Mouse (Mus musculus): ENCODE data around the gene Prss47. TPM values are rescaled to one million over a fixed set of nuclear protein-coding genes. Genes with fewer than 3 reads are reported as not detected.

The Prss47 gene
- polyA plus RNA-seq (2016; fragmentation: Nextera tagmentation; extraction: Ambion mirVana), result not detected in 2 replicates

DNA sequence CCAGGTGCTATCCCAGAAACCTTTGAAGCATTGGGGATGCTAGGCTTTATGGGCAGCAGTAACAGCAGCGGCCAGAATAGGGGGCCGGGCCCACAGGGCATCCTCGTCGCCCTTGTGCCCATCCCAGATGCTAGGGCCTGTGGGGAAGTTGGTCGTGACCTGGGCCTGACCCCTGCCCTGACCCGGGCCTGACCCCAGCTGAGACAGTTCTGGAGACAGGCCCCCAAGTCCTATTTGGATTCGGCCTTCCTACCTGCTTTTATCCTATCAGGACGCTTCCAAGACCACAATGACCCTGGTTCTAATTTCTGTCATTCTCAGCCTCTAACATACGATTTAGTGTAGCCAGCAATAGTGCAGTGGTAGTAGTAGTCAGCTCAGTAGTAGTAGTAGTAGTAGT lies at the start of gene Prss47:
Prss47 (minus strand) TSS at position 101 of the 400 bp plus-strand sequence.
- no peaks in the 10 kb centered on the region for H3K9me3 ChIP-seq
- 86% methylated on average over 9 of the region's 9 CpGs for WGBS
- no peak for ATAC-seq (ENCODE audit: low FRiP score, low read depth)

GRCm38 (mm10) chr13:65101232-65101631 lies 48.7 kb upstream of the Prss47 start:
- H3K4me2 ChIP-seq (replicated peaks), result no peak overlapping the region
- H3K36me3 ChIP-seq, result 0 out of 2 replicates have a peak, but pooled peaks cover 9% of the 10 kb centered on the region
- no peaks in the 10 kb centered on the region for H3K27me3 ChIP-seq
- no peak overlapping the region for H3K27ac ChIP-seq (replicated peaks)
- no peak overlapping the region for H3K9ac ChIP-seq (replicated peaks)
- H3K4me1 ChIP-seq, result no peaks in the 10 kb centered on the region
- 89% methylated on average over 3 of the region's 3 CpGs for WGBS
- peaks cover 43% of the 10 kb centered on the region for H3K9me3 ChIP-seq
- no peak overlapping the region for H3K4me3 ChIP-seq
- ATAC-seq (ENCODE audit: low FRiP score, low read depth), result no peak

More for the DNA sequence above, at the start of gene Prss47:
- no peak within 1 kb of the TSS for H3K27ac ChIP-seq (replicated peaks)
- H3K27me3 ChIP-seq, result no peaks in the 10 kb centered on the region
- H3K9ac ChIP-seq (replicated peaks), result no peak within 1 kb of the TSS
- no peaks in the 10 kb centered on the region for H3K4me1 ChIP-seq
- H3K4me2 ChIP-seq (replicated peaks), result no peak within 1 kb of the TSS
- H3K36me3 ChIP-seq, result no peaks in the 10 kb centered on the region
- H3K4me3 ChIP-seq, result no peak within 1 kb of the TSS

- H3K9ac ChIP-seq (replicated peaks), result no peak overlapping the region
- ATAC-seq (ENCODE audit: low FRiP score, low read depth), result no peak
- peaks cover 9% of the 10 kb centered on the region; the same call in 1 of the 2 replicates for H3K36me3 ChIP-seq
- WGBS, result 98% methylated on average over 9 of the region's 9 CpGs
- H3K27me3 ChIP-seq, result no peaks in the 10 kb centered on the region
- H3K4me1 ChIP-seq, result no peaks in the 10 kb centered on the region
- no peak overlapping the region for H3K4me3 ChIP-seq
- peaks cover 39% of the 10 kb centered on the region for H3K9me3 ChIP-seq
- no peak overlapping the region for H3K27ac ChIP-seq (replicated peaks)
- H3K4me2 ChIP-seq (replicated peaks), result no peak overlapping the region
Measured at GRCm38 (mm10) chr13:65100678-65101077, 48.1 kb upstream of the Prss47 start.

DNA sequence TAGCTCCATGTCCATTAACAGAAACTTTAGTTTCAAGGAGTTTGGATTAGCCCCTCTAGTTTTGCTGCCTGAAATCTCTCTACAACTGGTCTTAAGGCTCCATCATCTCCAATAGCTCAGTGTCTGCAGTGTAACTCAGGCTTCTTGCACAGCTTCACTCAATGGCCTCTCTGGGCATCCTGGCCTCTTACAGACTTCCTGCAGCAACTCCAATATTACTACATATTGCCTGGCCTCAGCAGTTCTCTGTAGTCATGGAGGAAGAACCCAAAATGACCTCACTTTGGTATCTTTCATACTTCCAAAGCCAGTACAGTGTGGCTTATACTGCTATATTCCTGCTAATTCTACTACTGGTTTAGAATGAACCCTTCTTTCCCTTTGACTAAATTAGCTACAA lies 44.5 kb upstream of the Prss47 start:
- no peak overlapping the region for H3K9ac ChIP-seq (replicated peaks)
- no peak overlapping the region for H3K4me3 ChIP-seq
- ATAC-seq (ENCODE audit: low FRiP score, low read depth), result no peak
- no peaks in the 10 kb centered on the region for H3K4me1 ChIP-seq
- no peak overlapping the region for H3K4me2 ChIP-seq (replicated peaks)
- no peaks in the 10 kb centered on the region for H3K27me3 ChIP-seq
- peaks cover 25% of the 10 kb centered on the region for H3K9me3 ChIP-seq
- peaks cover 12% of the 10 kb centered on the region for H3K36me3 ChIP-seq
- H3K27ac ChIP-seq (replicated peaks), result no peak overlapping the region

- H3K36me3 ChIP-seq, result peaks cover 11% of the 10 kb centered on the region
- no peaks in the 10 kb centered on the region for H3K27me3 ChIP-seq
- 91% methylated on average over 4 of the region's 4 CpGs for WGBS
Measured at GRCm38 (mm10) chr13:65095923-65096322, 43.4 kb upstream of the Prss47 start.

GRCm38 (mm10) chr13:65069969-65070368 lies 17.4 kb upstream of the Prss47 start:
- 88% methylated on average over 2 of the region's 2 CpGs for WGBS
- H3K36me3 ChIP-seq, result peaks cover 22% of the 10 kb centered on the region
- no peak overlapping the region for H3K9ac ChIP-seq (replicated peaks)
- ATAC-seq (ENCODE audit: low FRiP score, low read depth), result no peak
- H3K27me3 ChIP-seq, result no peaks in the 10 kb centered on the region
- H3K4me3 ChIP-seq, result no peak overlapping the region
- H3K27ac ChIP-seq (replicated peaks), result no peak overlapping the region
- H3K4me1 ChIP-seq, result no peaks in the 10 kb centered on the region
- no peaks in the 10 kb centered on the region for H3K9me3 ChIP-seq
- no peak overlapping the region for H3K4me2 ChIP-seq (replicated peaks)

More at GRCm38 (mm10) chr13:65095923-65096322, 43.4 kb upstream of the Prss47 start:
- Histone ChIP-seq H3K27ac (replicated peaks) (no peak overlapping the region), H3K9ac (replicated peaks) (no peak overlapping the region), H3K9me3 (peaks cover 18% of the 10 kb centered on the region), H3K4me2 (replicated peaks) (no peak overlapping the region), H3K4me3 (no peak overlapping the region), H3K4me1 (no peaks in the 10 kb centered on the region)
- no peak for ATAC-seq (ENCODE audit: low FRiP score, low read depth)

- no peak for ATAC-seq (ENCODE audit: low FRiP score, low read depth)
- 66% methylated on average over 4 of the region's 4 CpGs for WGBS
- no peak overlapping the region for H3K4me2 ChIP-seq (replicated peaks)
- no peak overlapping the region for H3K9ac ChIP-seq (replicated peaks)
- H3K4me1 ChIP-seq, result no peaks in the 10 kb centered on the region
- H3K27me3 ChIP-seq, result no peaks in the 10 kb centered on the region
- no peak overlapping the region for H3K4me3 ChIP-seq
- H3K27ac ChIP-seq (replicated peaks), result no peak overlapping the region
- no peaks in the 10 kb centered on the region for H3K36me3 ChIP-seq
- H3K9me3 ChIP-seq, result no peaks in the 10 kb centered on the region
Measured at GRCm38 (mm10) chr13:65035057-65035456, 17.5 kb downstream of the Prss47 start.

- H3K27ac ChIP-seq (replicated peaks), result no peak within 1 kb of the TSS
- no peaks in the 10 kb centered on the region for H3K4me1 ChIP-seq
- H3K9me3 ChIP-seq, result no peaks in the 10 kb centered on the region
- no peaks in the 10 kb centered on the region for H3K27me3 ChIP-seq
- no peak within 1 kb of the TSS for H3K9ac ChIP-seq (replicated peaks)
- H3K4me3 ChIP-seq, result no peak within 1 kb of the TSS
- H3K36me3 ChIP-seq, result no peaks in the 10 kb centered on the region
- H3K4me2 ChIP-seq (replicated peaks), result no peak within 1 kb of the TSS
- no peak for ATAC-seq (ENCODE audit: low FRiP score, low read depth)
Measured at GRCm38 (mm10) chr13:65032758-65033157, 19.8 kb downstream of the Prss47 start, which contains the start of gene Spata31d1c. TSS of gene Spata31d1c (plus strand) at chr13:65033058.

DNA sequence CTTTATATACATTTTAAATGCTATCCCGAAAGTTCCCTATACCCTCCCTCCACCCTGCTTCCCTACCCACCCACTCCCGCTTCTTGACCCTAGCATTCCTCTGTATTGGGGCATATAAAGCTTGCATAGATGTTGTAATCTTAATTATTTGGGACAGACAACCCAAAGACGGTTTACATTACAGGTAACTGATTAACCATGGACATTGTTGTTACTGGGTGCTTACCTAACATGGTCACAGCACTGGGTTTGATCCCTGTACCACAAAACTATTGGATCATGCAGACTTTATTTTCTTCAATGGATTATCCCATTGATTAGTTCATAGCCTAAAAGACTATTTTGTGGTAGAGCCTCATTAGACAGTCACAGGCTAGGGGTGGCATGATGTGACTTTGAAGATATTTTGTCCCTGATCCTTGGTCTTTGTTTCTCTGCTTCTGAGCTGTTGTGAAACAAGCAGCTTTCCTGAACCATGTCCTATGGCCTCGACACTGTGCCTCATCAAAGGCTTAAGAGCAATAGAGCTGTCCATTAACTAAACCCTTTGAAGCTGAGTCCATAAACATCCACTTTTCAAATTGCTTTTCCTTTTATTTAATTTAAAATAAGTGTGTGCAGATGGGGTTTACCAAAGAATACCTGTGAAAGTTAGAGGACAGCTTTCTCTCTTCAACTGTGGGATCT lies 41.4 kb downstream of the Prss47 start:
- Histone ChIP-seq H3K36me3 (no peaks in the 10 kb centered on the region), H3K4me2 (replicated peaks) (no peak overlapping the region), H3K27me3 (no peaks in the 10 kb centered on the region), H3K27ac (replicated peaks) (no peak overlapping the region), H3K9ac (replicated peaks) (no peak overlapping the region), H3K4me1 (no peaks in the 10 kb centered on the region), H3K9me3 (peaks cover 3% of the 10 kb centered on the region; the same call in 1 of the 2 replicates), H3K4me3 (no peak overlapping the region)
- 65% methylated on average over 4 of the region's 4 CpGs for WGBS
- no peak for ATAC-seq (ENCODE audit: low FRiP score, low read depth)

DNA sequence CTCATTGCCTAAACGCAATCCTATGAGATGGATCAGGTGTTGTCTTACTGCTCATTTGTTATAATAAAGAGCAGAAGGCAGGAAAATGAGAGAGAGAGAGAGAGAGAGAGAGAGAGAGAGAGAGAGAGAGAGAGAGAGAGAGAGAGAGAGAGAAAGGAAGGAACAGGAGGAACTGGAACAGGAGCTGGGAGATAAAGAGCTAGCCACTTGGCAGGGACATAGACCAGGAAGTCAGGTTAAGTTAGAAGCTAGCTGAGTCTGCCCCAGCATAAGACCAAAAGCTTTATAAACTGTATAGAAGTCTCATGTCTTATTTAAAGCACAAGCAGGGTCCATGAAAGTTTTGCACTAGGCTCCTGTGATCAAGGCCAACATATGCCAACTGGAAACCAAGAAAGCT lies 44.6 kb downstream of the Prss47 start:
- H3K27ac ChIP-seq (replicated peaks), result no peak overlapping the region
- H3K9me3 ChIP-seq, result no peaks in the 10 kb centered on the region
- no peaks in the 10 kb centered on the region for H3K36me3 ChIP-seq
- H3K27me3 ChIP-seq, result no peaks in the 10 kb centered on the region
- WGBS, result 64% methylated on average over 1 of the region's 1 CpGs
- H3K4me3 ChIP-seq, result no peak overlapping the region
- no peak overlapping the region for H3K4me2 ChIP-seq (replicated peaks)
- no peak overlapping the region for H3K9ac ChIP-seq (replicated peaks)
- no peaks in the 10 kb centered on the region for H3K4me1 ChIP-seq
- ATAC-seq (ENCODE audit: low FRiP score, low read depth), result no peak

DNA sequence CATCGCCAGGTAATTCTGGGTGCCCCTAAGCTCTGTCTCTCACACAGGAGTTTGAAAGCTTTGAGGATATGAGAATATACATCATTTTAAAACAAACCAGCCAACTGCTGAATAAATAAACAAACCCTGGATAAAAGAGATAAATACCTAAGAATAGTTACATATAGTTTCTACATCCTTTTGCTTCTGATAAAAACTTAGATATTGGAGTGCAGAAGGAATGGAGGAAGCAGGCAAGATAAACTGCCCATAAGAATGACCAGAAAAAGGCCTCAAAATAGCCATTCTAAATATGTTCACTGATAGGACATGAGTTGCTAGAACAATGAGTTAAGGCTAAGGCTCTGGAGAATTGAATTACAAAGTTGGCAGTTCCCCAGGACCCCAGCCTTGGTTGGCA lies 45.8 kb downstream of the Prss47 start:
- Histone ChIP-seq H3K4me1 (no peaks in the 10 kb centered on the region), H3K27ac (replicated peaks) (no peak overlapping the region), H3K4me2 (replicated peaks) (no peak overlapping the region), H3K4me3 (no peak overlapping the region), H3K36me3 (no peaks in the 10 kb centered on the region), H3K27me3 (no peaks in the 10 kb centered on the region), H3K9ac (replicated peaks) (no peak overlapping the region), H3K9me3 (no peaks in the 10 kb centered on the region)
- WGBS, result 91% methylated on average over 1 of the region's 1 CpGs
- no peak for ATAC-seq (ENCODE audit: low FRiP score, low read depth)

GRCm38 (mm10) chr13:65005414-65005813 lies 47.1 kb downstream of the Prss47 start:
- H3K27ac ChIP-seq (replicated peaks), result no peak overlapping the region

More at GRCm38 (mm10) chr13:65005414-65005813, 47.1 kb downstream of the Prss47 start:
- no peak for ATAC-seq (ENCODE audit: low FRiP score, low read depth)
- Histone ChIP-seq H3K9ac (replicated peaks) (no peak overlapping the region), H3K4me1 (no peaks in the 10 kb centered on the region), H3K9me3 (no peaks in the 10 kb centered on the region), H3K27me3 (no peaks in the 10 kb centered on the region), H3K36me3 (no peaks in the 10 kb centered on the region), H3K4me3 (no peak overlapping the region), H3K4me2 (replicated peaks) (no peak overlapping the region)

Measured in midbrain, embryonic 12.5 days (tissue).